Mouse (Mus musculus) ES-Bruce4 (cell line): ENCODE data around the gene Iqcd. TPM values are rescaled to one million over a fixed set of nuclear protein-coding genes. Genes with fewer than 3 reads are reported as not detected.

Experiments
- H3K27ac ChIP-seq: 2 replicates; pipeline ENCODE4 v1.5.1; 2012; ENCODE audit warnings: low read length, inconsistent platforms; ENCODE audit not compliant: insufficient read depth
- H3K27me3 ChIP-seq: 2 replicates; pipeline ENCODE4 v1.6.1; 2012; ENCODE audit warnings: mild to moderate bottlenecking, low read length, inconsistent platforms; ENCODE audit not compliant: control insufficient read depth, poor library complexity, insufficient read depth, severe bottlenecking
- H3K36me3 ChIP-seq: 2 replicates; pipeline ENCODE4 v1.6.1; 2012; ENCODE audit warnings: inconsistent platforms, mild to moderate bottlenecking, low read length, moderate library complexity; ENCODE audit not compliant: control insufficient read depth, poor library complexity, insufficient read depth, severe bottlenecking
- H3K4me1 ChIP-seq: one replicate; pipeline ENCODE4 v1.8.1; 2011; ENCODE audit warnings: low read length; ENCODE audit not compliant: control insufficient read depth, insufficient read depth
- H3K4me3 ChIP-seq: 2 replicates; pipeline ENCODE4 v1.5.1; 2011; ENCODE audit warnings: low read depth, mild to moderate bottlenecking, low read length
- H3K9ac ChIP-seq: 2 replicates; pipeline ENCODE4 v1.6.1; 2012; ENCODE audit warnings: low read depth, mild to moderate bottlenecking, inconsistent platforms; ENCODE audit not compliant: poor library complexity, severe bottlenecking
- H3K9me3 ChIP-seq: replicated peaks from 2 replicates; pipeline ENCODE4 v1.6.1; 2012; ENCODE audit warnings: mild to moderate bottlenecking, low read length, inconsistent platforms; ENCODE audit not compliant: control insufficient read depth, poor library complexity, insufficient read depth, severe bottlenecking
- CTCF ChIP-seq: IDR thresholded peaks from one replicate; pipeline ENCODE4 v1.8.1; 2011; ENCODE audit warnings: low read depth, low read length
- EP300 ChIP-seq: IDR thresholded peaks from 2 replicates; pipeline ENCODE4 v1.6.1; 2011; ENCODE audit warnings: low read depth, low read length; ENCODE audit not compliant: insufficient read depth
- POLR2A ChIP-seq: IDR thresholded peaks from one replicate; pipeline ENCODE4 v1.8.1; 2011; ENCODE audit warnings: low read length; ENCODE audit not compliant: insufficient read depth
- polyA plus RNA-seq: library from polyadenylated mRNA; stranded (reverse); fragments of >200 nt; gene quantifications from 2 replicates; pipeline ENCODE4 v1.2.4, GENCODE M21; 2011; ENCODE audit warnings: low read depth; ENCODE audit not compliant: missing spikeins, insufficient read depth, insufficient read length

The Iqcd gene
- polyA plus RNA-seq, 1 experiment, result 0.37 TPM

GRCm38 (mm10) chr5:120627515-120628300 is 38.9 kb downstream of the Iqcd start:
- peaks cover 16% of the 10 kb centered on the region for H3K36me3 ChIP-seq
- H3K27me3 ChIP-seq, result no peaks in the 10 kb centered on the region
- no peak overlapping the region for H3K27ac ChIP-seq
- H3K9me3 ChIP-seq, result no peaks in the 10 kb centered on the region
- no peak overlapping the region for H3K4me3 ChIP-seq
- H3K4me1 ChIP-seq, result no peaks in the 10 kb centered on the region
- no peak overlapping the region for H3K9ac ChIP-seq
- TF ChIP-seq EP300 (no peak), CTCF (no peak), POLR2A (no peak)

DNA sequence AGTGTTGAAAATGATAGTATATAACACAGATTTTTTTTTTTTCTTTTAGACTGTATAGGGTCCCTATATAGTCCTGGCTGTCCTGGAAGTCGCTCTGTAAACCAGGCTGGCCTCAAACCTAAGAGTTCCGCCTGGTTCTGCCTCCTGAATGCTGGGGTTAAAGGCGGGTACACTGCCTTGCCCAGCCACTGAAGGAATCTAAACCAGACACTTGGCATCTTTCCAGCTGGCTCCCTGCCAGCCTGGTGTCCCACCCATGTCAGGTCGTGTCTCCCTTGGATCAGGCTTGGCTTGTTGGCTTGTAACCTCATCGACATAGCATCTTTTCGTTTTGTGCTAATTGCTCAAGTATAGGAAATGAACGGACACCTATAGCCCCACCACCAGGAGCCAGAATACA is 39.8 kb downstream of the Iqcd start:
- Histone ChIP-seq H3K27ac (no peak overlapping the region), H3K36me3 (peaks cover 14% of the 10 kb centered on the region), H3K9ac (no peak overlapping the region), H3K9me3 (no peaks in the 10 kb centered on the region), H3K27me3 (no peaks in the 10 kb centered on the region), H3K4me1 (no peaks in the 10 kb centered on the region), H3K4me3 (no peak overlapping the region)
- TF ChIP-seq POLR2A, result no peak
- no peak for TF ChIP-seq CTCF
- TF ChIP-seq EP300, result no peak

DNA sequence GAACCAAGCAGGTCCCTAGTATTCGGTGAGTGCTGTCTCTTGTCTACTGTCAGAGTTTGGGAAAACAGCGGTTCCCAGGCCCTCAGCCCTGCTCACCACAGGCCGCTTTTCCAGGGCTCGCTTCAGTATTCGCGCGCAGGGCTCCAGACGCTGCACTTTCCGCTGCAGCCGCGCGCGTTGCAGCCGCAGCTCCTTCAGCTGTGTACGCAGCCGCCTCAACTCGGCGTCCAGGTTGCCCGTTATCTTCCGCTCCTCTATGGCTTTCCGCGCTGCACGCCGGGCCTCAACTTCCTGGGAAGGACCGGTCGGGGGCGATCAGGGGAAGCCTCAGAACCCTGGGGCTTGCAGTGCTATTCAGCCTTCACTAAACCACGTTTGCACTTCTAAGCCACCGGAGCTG is 42.3 kb downstream of the Iqcd start:
- H3K27me3 ChIP-seq, result no peaks in the 10 kb centered on the region
- H3K4me1 ChIP-seq, result no peaks in the 10 kb centered on the region
- no peak overlapping the region for H3K9ac ChIP-seq
- peaks cover 2% of the 10 kb centered on the region; the same call in 1 of the 2 replicates for H3K36me3 ChIP-seq
- H3K9me3 ChIP-seq, result no peaks in the 10 kb centered on the region
- peak overlapping the region; percentile 3; the same call in 1 of the 2 replicates for H3K4me3 ChIP-seq
- TF ChIP-seq EP300 (no peak), CTCF (no peak), POLR2A (no peak)
- no peak overlapping the region for H3K27ac ChIP-seq

DNA sequence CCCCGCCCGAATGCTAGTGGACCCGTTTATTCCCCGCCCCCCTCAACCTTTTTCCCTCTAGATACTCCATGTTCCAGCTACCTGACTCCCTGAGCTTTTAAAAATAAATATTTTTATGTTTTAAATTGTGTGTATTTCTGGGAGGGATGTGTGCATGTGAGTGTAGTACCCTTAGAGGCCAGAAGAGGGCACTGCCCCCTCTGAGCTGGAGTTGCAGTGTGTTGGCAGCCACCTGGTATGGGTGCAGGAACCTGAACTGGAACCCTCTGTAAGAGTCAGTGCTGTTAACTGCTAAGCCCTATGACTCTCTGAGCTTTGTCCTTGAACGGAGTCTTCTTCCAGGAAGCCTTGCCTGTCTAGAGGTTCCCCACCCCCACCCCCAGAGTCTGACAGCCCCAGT is 43.1 kb downstream of the Iqcd start:
- Histone ChIP-seq H3K4me1 (no peaks in the 10 kb centered on the region), H3K36me3 (peaks cover 2% of the 10 kb centered on the region; the same call in 1 of the 2 replicates), H3K27ac (no peak overlapping the region), H3K27me3 (no peaks in the 10 kb centered on the region), H3K4me3 (no peak overlapping the region), H3K9ac (no peak overlapping the region), H3K9me3 (no peaks in the 10 kb centered on the region)
- TF ChIP-seq POLR2A (no peak), CTCF (peak; percentile 37), EP300 (no peak)

DNA sequence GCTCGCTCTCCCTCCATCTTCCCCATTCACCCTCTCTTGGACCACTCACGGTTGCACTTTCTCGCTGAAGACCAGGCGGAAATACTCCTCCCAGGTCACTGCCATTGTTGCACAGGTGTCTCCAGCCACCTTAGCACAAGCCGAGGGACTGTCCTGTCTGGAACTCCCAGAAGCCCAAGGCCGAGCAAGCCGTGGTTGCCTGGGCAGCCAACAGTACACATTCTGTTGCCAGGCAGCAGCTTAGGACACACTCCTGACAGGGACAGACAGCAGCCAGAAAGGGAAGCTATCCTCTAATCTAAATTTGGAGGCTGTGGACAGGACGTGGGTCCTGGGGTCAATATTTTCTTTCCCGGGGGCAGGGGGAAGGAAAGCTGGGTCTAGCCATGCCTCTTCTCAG is 45.3 kb downstream of the Iqcd start, which contains the start of gene Cfap73:
Gene Cfap73, minus strand, starts transcription at position 105 of the 400 bp plus-strand sequence.
- TF ChIP-seq CTCF (no peak), POLR2A (no peak)
- no peak within 1 kb of the TSS for H3K4me3 ChIP-seq

DNA sequence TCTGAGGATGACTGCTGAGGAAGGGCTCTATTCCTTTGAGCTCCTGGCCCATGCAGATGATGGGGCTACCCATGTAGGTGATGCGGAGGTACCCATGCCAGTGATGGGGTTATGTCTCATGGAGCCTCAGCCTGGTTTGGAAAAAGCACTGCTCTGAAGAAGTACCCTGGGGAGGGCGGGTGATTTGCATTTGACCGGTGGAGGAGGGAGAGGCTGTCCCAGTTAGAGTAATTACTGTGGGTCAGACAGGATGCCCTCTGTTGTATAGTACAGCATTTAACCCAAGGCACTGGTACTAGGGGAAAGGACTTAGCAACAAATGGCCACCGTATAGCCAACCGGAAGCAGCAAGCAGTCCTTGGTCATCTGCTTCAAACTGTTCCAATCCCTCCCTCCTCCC is 46.0 kb downstream of the Iqcd start:
- TF ChIP-seq POLR2A (no peak), EP300 (no peak), CTCF (no peak)
- Histone ChIP-seq H3K9ac (no peak overlapping the region), H3K9me3 (no peaks in the 10 kb centered on the region), H3K4me3 (no peak overlapping the region), H3K4me1 (no peaks in the 10 kb centered on the region), H3K36me3 (no peaks in the 10 kb centered on the region), H3K27ac (no peak overlapping the region), H3K27me3 (no peaks in the 10 kb centered on the region)

More for the DNA sequence above, 45.3 kb downstream of the Iqcd start, which contains the start of gene Cfap73:
- Histone ChIP-seq H3K9ac (no peak within 1 kb of the TSS), H3K36me3 (no peaks in the 10 kb centered on the region), H3K27me3 (no peaks in the 10 kb centered on the region), H3K4me1 (no peaks in the 10 kb centered on the region), H3K9me3 (no peaks in the 10 kb centered on the region), H3K27ac (no peak within 1 kb of the TSS)
